Mouse (Mus musculus) brown adipose tissue, adult 24 weeks (tissue): ENCODE results near the gene Olfr272. TPM values are rescaled to one million over a fixed set of nuclear protein-coding genes. Genes with fewer than 3 reads are reported as not detected.

ENCODE experiments used
- H3K27ac ChIP-seq: fragments of 200-500 bp; replicated peaks from 2 replicates; pipeline ENCODE4 v1.5.1; 2012; ENCODE audit warnings: low read depth, mild to moderate bottlenecking, low read length
- H3K4me1 ChIP-seq: fragments of 200-500 bp; 2 replicates; pipeline ENCODE4 v1.6.1; 2012; ENCODE audit warnings: low read length, mixed read lengths; ENCODE audit not compliant: control insufficient read depth, insufficient read depth, insufficient read length
- H3K4me3 ChIP-seq: fragments of 200-500 bp; 2 replicates; pipeline ENCODE4 v1.5.1; 2012; ENCODE audit warnings: low read depth, mild to moderate bottlenecking, low read length, moderate library complexity; ENCODE audit not compliant: insufficient read depth
- polyA plus RNA-seq: library from polyadenylated mRNA; stranded (reverse); fragments of >200 nt; gene quantifications from 2 replicates; pipeline ENCODE4 v1.2.4, GENCODE M21; 2012; ENCODE audit not compliant: missing spikeins, insufficient read depth, insufficient read length

Olfr272 gene
- not detected in 2 replicates for polyA plus RNA-seq

DNA sequence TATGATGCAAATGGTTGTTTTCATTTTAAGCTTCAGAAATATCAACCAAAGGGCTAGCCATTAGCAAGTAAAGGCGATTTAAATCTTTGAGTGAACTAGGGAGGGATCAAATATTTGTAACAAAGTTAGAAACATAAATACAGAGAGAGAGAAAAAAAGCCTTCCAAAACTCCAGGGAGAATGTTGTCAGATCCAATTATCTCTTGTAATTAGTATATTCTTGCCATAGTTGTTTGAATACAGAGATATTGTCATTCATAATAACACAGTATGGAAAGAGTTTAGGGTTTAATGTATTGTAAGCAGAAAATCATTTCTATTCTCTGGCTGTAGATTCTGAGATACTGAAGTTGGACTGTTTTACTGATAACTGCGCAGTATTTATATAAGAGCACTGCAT, at the start of gene Olfr272:
TSS of gene Olfr272 (minus strand) at position 101 of the 400 bp plus-strand sequence.
- Histone ChIP-seq H3K4me3 (no peak within 1 kb of the TSS), H3K4me1 (no peaks in the 10 kb centered on the region), H3K27ac (no peak within 1 kb of the TSS)

DNA sequence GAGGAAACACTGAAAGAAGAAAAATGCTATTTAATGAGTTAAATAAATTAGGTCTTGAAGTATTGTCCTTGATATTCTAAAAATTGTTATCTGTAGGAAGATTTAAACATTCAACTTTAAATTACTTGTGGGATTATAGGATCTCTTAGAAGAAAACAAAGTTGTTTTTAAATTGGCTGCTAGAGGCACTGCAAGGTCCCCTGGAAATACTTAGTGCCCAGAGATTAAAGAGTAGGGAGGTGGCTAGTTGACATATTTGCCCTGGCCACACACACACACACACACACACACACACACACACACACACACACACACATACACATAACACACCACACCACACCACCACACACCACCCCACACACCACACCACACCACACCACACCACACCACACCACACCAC, 45.3 kb upstream of the Olfr272 start, which contains the start of gene Olfr270:
TSS of gene Olfr270 (plus strand) at position 301 of the 400 bp plus-strand sequence.
- Histone ChIP-seq H3K27ac (no peak within 1 kb of the TSS), H3K4me1 (no peaks in the 10 kb centered on the region), H3K4me3 (no peak within 1 kb of the TSS)

DNA sequence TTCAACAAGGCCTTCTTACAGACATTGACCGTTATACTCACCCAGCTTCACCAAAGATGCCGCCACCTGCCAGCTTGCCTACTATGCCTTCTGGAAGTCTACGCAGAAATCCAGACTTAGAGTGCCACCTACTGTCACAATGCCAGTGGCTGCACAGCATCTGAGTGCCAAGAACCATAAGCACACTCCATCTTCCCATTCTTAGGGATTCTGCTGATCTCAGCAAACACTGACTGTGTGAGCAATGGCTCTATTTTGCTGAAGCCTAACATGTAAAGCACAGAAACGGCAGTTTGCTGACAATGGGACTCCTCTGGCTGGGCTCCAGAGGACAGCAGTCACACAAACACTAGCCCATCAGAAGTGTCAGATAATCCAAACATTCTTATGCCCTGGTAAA, 39.7 kb upstream of the Olfr272 start:
- Histone ChIP-seq H3K27ac (no peak overlapping the region), H3K4me1 (no peaks in the 10 kb centered on the region), H3K4me3 (no peak overlapping the region)

DNA sequence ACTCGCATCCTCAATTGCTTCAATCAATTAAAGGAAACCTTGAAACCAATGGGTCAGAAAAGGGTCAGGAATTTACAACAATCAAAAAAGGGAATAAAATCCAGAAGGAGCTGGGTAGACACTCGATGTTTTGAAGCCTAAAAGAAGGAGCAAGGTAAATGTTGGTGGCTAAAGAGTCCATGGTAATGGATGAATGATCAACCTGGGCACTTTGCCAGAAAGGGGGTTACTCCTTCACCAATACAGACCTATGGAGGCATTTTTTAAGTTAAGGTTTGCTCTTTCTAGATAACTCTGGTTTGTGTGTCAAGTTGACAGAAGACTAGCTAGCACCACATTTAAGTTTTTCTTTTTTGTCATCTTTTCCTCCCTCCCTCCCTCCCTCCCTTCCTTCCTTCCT, 30.0 kb upstream of the Olfr272 start:
- Histone ChIP-seq H3K4me3 (no peak overlapping the region), H3K27ac (no peak overlapping the region), H3K4me1 (no peaks in the 10 kb centered on the region)

DNA sequence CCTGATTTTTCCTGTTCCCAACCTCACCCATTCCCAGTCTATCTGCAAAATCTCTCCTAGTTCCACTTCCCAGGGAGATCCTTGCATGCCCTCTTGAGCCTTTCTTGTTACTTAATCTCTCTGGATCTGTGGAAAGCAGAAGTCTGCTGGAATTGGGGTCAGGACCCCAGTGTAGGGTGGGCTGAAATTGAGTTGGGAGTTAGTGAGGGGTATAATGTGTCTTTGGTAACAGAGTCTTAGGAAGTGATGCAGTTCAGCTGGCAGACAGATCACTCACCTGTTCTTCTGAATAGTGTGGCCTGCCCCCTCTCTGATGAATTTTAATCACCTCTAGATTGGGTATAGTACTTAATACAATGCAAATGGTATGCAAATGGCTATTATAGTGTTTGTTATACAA, 27.7 kb upstream of the Olfr272 start:
- no peaks in the 10 kb centered on the region for H3K4me1 ChIP-seq
- no peak overlapping the region for H3K4me3 ChIP-seq
- no peak overlapping the region for H3K27ac ChIP-seq

DNA sequence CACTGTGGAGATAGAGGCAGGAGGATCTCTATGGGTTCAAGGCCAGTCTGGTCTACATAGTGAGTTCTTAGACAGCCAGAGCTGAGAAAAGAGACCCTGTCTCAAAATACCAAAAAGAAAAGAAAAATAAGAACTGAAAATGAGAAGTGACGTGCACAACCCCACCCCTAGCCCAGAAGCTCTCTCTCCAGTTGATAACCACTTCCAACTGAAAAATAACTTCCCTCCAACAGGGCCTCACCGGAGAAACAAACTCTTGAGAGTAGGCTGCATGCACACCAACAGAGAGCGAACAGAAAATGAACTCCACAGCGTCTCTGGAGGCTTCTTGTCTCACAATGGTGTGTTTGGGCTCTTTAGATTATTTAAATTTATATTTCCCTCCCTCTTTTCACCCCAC, 11.5 kb upstream of the Olfr272 start:
- no peak overlapping the region for H3K27ac ChIP-seq
- H3K4me3 ChIP-seq = no peak overlapping the region
- H3K4me1 ChIP-seq = no peaks in the 10 kb centered on the region

DNA sequence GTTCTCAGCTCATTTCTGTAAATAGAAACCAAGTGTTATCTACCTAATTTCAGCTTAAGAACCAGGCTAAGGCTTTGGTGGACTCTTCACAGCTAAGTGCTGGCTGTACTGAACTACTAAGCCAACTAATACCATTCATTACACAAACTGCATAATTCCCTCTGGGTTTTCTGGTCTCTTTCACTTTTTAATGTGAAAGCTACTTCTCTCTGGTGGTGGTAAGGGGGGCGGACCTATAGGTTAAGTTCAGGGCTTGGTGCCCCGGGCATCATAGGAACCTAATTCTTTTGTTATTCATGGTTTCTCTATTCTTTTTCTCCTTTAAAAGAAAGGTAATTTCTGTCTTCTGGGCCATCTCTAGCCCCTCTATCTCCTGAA, 1.7 kb downstream of the Olfr272 start:
- Histone ChIP-seq H3K4me1 (no peaks in the 10 kb centered on the region), H3K4me3 (no peak overlapping the region), H3K27ac (no peak overlapping the region)

DNA sequence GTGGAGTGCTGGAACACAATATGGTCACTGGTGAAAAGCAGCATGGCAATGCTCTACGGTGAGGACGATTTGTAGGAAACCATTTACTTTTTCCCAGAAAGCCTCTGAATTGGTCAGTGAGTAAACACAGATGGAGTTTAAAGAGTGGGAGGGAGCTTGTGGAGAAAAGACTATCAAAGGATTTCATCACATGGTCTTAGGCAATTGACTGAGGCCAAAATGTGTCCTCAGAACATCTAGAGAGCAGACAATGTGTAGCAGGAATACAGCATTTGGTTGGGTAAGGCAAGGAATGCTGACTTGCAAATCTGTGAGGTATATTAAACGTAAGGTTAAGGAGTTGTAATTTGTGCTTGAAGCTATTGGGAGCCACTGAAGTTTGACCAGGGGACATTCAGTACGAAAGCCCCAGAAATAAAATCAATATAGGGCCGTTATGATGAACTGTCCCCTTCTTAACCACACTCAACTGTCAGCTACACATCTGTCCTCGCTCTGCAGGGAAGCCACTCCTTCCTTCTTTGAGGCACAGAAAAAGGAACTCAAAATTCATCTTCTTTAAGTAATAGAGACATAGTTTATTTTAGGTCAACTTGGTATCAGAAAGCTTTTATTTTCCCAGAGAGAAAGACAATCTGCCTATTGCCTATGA, 2.2 kb downstream of the Olfr272 start:
- no peak overlapping the region for H3K27ac ChIP-seq
- H3K4me3 ChIP-seq = no peak overlapping the region
- H3K4me1 ChIP-seq = no peaks in the 10 kb centered on the region

DNA sequence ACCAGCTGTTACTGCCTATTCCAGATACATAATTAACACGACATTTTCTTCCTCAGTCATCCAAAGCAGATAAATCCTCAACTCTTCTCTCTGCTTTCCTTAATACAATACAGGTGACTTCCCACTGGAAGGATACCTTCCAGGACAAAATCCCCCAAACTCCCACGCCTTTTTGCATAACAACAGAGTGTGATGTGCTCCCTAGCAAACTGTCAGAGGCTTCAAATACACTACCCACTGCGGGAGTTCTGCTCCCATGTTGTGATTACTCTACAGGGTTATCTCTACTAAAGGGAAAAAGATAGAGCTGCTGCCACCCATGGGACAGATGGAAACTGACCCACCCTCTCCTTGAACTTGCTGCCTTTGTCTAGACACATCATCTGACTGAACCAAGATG, 6.6 kb downstream of the Olfr272 start:
- H3K4me3 ChIP-seq = no peak overlapping the region
- no peak overlapping the region for H3K27ac ChIP-seq
- H3K4me1 ChIP-seq = no peaks in the 10 kb centered on the region

DNA sequence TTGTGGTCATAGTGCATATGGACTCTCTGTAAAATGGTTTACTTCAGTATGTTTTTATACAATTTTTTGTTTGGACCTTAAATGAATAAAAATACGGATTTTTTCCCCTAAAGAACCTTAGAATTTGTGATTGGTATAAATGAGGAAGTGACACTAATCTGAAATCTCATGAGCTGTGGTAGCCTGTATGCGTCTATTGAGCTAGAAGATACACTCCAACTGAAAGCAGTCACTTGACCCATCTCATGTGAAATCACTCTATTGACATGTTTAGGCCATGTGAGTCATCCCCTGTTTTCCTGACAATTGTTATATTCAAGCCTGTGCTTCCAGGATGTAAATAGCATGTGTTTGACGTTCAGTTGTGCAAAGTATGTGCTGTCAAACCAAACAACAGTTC, 9.4 kb downstream of the Olfr272 start:
- H3K4me3 ChIP-seq = no peak overlapping the region
- H3K27ac ChIP-seq = no peak overlapping the region
- H3K4me1 ChIP-seq = no peaks in the 10 kb centered on the region

DNA sequence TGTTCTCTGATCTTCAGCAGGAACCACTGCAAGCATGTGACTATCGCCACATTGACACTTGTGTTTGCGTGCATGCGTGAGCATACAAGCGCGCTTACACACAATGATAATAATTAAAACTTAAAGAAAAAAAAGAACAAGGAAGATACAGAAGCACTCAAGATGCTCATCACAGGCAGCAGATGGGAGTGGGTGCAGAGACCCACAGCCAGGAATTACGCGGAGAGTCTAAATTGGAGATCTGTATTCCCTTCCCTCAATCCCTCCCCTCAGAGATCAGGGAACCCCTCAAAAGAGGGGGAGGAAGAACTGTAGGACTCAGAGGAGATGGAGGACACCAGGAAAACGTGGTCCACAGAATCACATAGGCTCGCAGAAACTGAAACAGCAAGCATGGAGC, 54.8 kb downstream of the Olfr272 start:
- H3K4me3 ChIP-seq = no peak overlapping the region
- no peak overlapping the region for H3K27ac ChIP-seq
- H3K4me1 ChIP-seq = no peaks in the 10 kb centered on the region

Other genes starting within 250 kb of the Olfr272 start
- not detected in 2 replicates for gene Olfr275, start 104.6 kb downstream of the Olfr272 start, polyA plus RNA-seq
- not detected in 2 replicates for gene Olfr273, start 59.9 kb downstream of the Olfr272 start, polyA plus RNA-seq
- not detected in 2 replicates for gene Olfr270, start 45.4 kb upstream of the Olfr272 start, polyA plus RNA-seq
- not detected in 2 replicates for gene Nipsnap3a, start 70.1 kb upstream of the Olfr272 start, polyA plus RNA-seq
- 21.5 and 21.8 TPM in 2 replicates for gene Nipsnap3b, start 92.7 kb upstream of the Olfr272 start, polyA plus RNA-seq
- gene Abca1, start 240.7 kb upstream of the Olfr272 start, polyA plus RNA-seq = 21.5 and 22.3 TPM in 2 replicates